In genomic region chr9:119976704-119977556, GRCm38 (mm10) we compare ENCODE assay signal across 10 mouse cellular contexts. TPM values are rescaled to one million over a fixed set of nuclear protein-coding genes. Genes with fewer than 3 reads are reported as not detected.
DNase-seq lines count a peak whose midpoint lies in the region; ATAC-seq and TF ChIP-seq lines count a peak whose summit lies in the region.
"Had no signal": no experiment of that assay in that cellular context is flagged by ENCODE, and none has a peak within 500 bp of the region (broad histone marks: within the 10 kb centered on the region; RNA-seq: fewer than 3 reads in every experiment).

No protein-coding gene starts in this region.

- no peak for TF ChIP-seq CTCF in heart, adult 2 months (IDR thresholded peaks at IDR 0.05)

- DNase-seq in heart, adult 2 months: no peak
- DNase-seq in testis, postnatal 10 days (ENCODE audit: low spot score): peak; percentile 40
- DNase-seq in testis, postnatal 14 days (ENCODE audit: low spot score): no peak
- DNase-seq in gastrocnemius, postnatal 14 days: no peak
- DNase-seq in layer of hippocampus, adult 8-10 months (ENCODE audit: low spot score in 2 of 2): no peak
- DNase-seq in layer of hippocampus, postnatal 25 days (ENCODE audit: extremely low spot score in 1 of 2, low spot score in 1 of 2): no peak

- TF ChIP-seq POLR2A in heart, adult 2 months (IDR thresholded peaks at IDR 0.05; ENCODE audit: insufficient read depth, low read depth, low read length): no peak

- WGBS in heart, embryonic 12.5 days: 19% methylated on average over 17 of the region's 17 CpGs
- WGBS in heart, adult 2 months: 28% methylated on average over 17 of the region's 17 CpGs
- 10% methylated on average over 17 of the region's 17 CpGs for WGBS in liver, embryonic 15.5 days (ENCODE audit: insufficient replicate concordance)

- no peak overlapping the region for H3K4me3 ChIP-seq in heart, embryonic 12.5 days
- H3K4me3 ChIP-seq in heart, adult 2 months: no peak overlapping the region
- peak overlapping the region; percentile 18; the same call in 1 of the 2 replicates for H3K4me3 ChIP-seq in liver, embryonic 15.5 days (replicated peaks)
- H3K4me3 ChIP-seq: neural tube, embryonic 12.5 days had no signal

- H3K9ac ChIP-seq in heart, embryonic 12.5 days: peak overlapping the region; percentile 1; the same call in 1 of the 2 replicates
- H3K9ac ChIP-seq in heart, adult 2 months (ENCODE audit: low read depth, low read length): no peak overlapping the region
- H3K9ac ChIP-seq in liver, embryonic 15.5 days: no peak overlapping the region
- H3K9ac ChIP-seq: neural tube, embryonic 12.5 days had no signal

- H3K9me3 ChIP-seq in heart, embryonic 12.5 days (replicated peaks): no peaks in the 10 kb centered on the region
- H3K9me3 ChIP-seq in liver, embryonic 15.5 days (replicated peaks): no peaks in the 10 kb centered on the region
- H3K9me3 ChIP-seq: neural tube, embryonic 12.5 days had no signal

- no peak for TF ChIP-seq EP300 in heart, adult 2 months (IDR thresholded peaks at IDR 0.05; ENCODE audit: insufficient read depth, low read depth, low read length)

- no peak for ATAC-seq in heart, embryonic 12.5 days (ENCODE audit: insufficient number of reproducible peaks, low FRiP score)
- ATAC-seq in liver, embryonic 15.5 days (ENCODE audit: insufficient read depth): no peak

- H3K36me3 ChIP-seq in heart, embryonic 12.5 days: peaks cover 34% of the 10 kb centered on the region
- H3K36me3 ChIP-seq in heart, adult 2 months (ENCODE audit: control insufficient read depth, insufficient read depth, low read length): peaks cover 5% of the 10 kb centered on the region
- peaks cover 31% of the 10 kb centered on the region for H3K36me3 ChIP-seq in liver, embryonic 15.5 days (replicated peaks)
- H3K36me3 ChIP-seq: neural tube, embryonic 12.5 days had no signal

- intact Hi-C loops in heart, adult 2 months (cut with DNase I): no loop called here
- intact Hi-C loops in gastrocnemius, postnatal 14 days (cut with DNase I; ENCODE audit: low total_unique reads): no loop called here

- H3K27me3 ChIP-seq in heart, embryonic 12.5 days (replicated peaks): no peaks in the 10 kb centered on the region
- H3K27me3 ChIP-seq in heart, adult 2 months (ENCODE audit: control insufficient read depth, insufficient read depth, low read length): no peaks in the 10 kb centered on the region
- peaks cover 5% of the 10 kb centered on the region; the same call in 1 of the 2 replicates for H3K27me3 ChIP-seq in liver, embryonic 15.5 days
- H3K27me3 ChIP-seq: neural tube, embryonic 12.5 days had no signal

- 0 out of 2 replicates have a peak, but pooled peaks cover 2% of the 10 kb centered on the region for H3K79me2 ChIP-seq in heart, adult 2 months (replicated peaks; ENCODE audit: control insufficient read depth, insufficient read depth, low read length)

- H3K4me1 ChIP-seq in heart, embryonic 12.5 days (replicated peaks): peaks cover 56% of the 10 kb centered on the region
- H3K4me1 ChIP-seq in heart, adult 2 months (ENCODE audit: control insufficient read depth, insufficient read depth, low read length): peaks cover 42% of the 10 kb centered on the region
- H3K4me1 ChIP-seq in liver, embryonic 15.5 days (replicated peaks): peaks cover 53% of the 10 kb centered on the region

- H3K27ac ChIP-seq in heart, embryonic 12.5 days (ENCODE audit: poor library complexity, severe bottlenecking): peak overlapping the region; percentile 79
- H3K27ac ChIP-seq in heart, adult 2 months: no peak overlapping the region; the same call in 1 of the 2 replicates
- H3K27ac ChIP-seq in liver, embryonic 15.5 days (replicated peaks): peak overlapping the region; percentile 48; the same call in 1 of the 2 replicates
- H3K27ac ChIP-seq: neural tube, embryonic 12.5 days had no signal

- peak overlapping the region; percentile 41 for H3K4me2 ChIP-seq in heart, embryonic 12.5 days
- H3K4me2 ChIP-seq in liver, embryonic 15.5 days: peak overlapping the region; percentile 44
- H3K4me2 ChIP-seq: neural tube, embryonic 12.5 days had no signal

RNA-seq across cellular contexts. Expression of gene Csrnp1, which starts 7.5 kb away (rescaled TPM):
- polyA plus RNA-seq in heart, embryonic 12.5 days (2016; fragmentation: Nextera tagmentation; extraction: Ambion mirVana): 8.2 TPM in 2 replicates
- 10 to 100 TPM; 21.1 to 21.6 TPM for total RNA-seq in heart, adult 2 months (2021)
- 23.6 and 28.7 TPM in 2 replicates for polyA plus RNA-seq in heart, adult 2 months (2012; rRNA removed)
- 2.0 and 2.8 TPM in 2 replicates for polyA plus RNA-seq in liver, embryonic 15.5 days (2015; fragmentation: Nextera tagmentation; extraction: Ambion mirVana)
- total RNA-seq in gastrocnemius, postnatal 14 days (2021): 1 to 10 TPM; 1.9 to 2.5 TPM
- 10 to 100 TPM; 12.1 to 24.1 (median 14.6) TPM for total RNA-seq in layer of hippocampus, adult 8-10 months (2022)
- 10 to 100 TPM; 14.5 to 15.9 TPM for total RNA-seq in layer of hippocampus, postnatal 25 days (2021)

RNA-seq across cellular contexts. Expression of gene Ttc21a, which starts 39.5 kb away (rescaled TPM):
- 0.23 and 0.53 TPM in 2 replicates for polyA plus RNA-seq in heart, embryonic 12.5 days (2016; fragmentation: Nextera tagmentation; extraction: Ambion mirVana)
- not detected for total RNA-seq in heart, adult 2 months (2021)
- 0.70 TPM in 1 of 2 replicates, not detected in the other for polyA plus RNA-seq in heart, adult 2 months (2012; rRNA removed)
- 0.14 and 0.22 TPM in 2 replicates for polyA plus RNA-seq in liver, embryonic 15.5 days (2015; fragmentation: Nextera tagmentation; extraction: Ambion mirVana)
- total RNA-seq in gastrocnemius, postnatal 14 days (2021): not detected
- total RNA-seq in layer of hippocampus, adult 8-10 months (2022): 1 to 10 TPM; 1.2 to 2.8 (median 1.4) TPM
- 1 to 10 TPM in 1 of 2 experiments, under 1 TPM in 1; 0.71 to 1.3 TPM for total RNA-seq in layer of hippocampus, postnatal 25 days (2021)

RNA-seq across cellular contexts. Expression of gene Gorasp1, which starts 39.6 kb away (rescaled TPM):
- polyA plus RNA-seq in heart, embryonic 12.5 days (2016; fragmentation: Nextera tagmentation; extraction: Ambion mirVana): 21.7 and 21.8 TPM in 2 replicates
- total RNA-seq in heart, adult 2 months (2021): 10 to 100 TPM; 32.2 to 35.9 TPM
- polyA plus RNA-seq in heart, adult 2 months (2012; rRNA removed): 16.8 and 25.0 TPM in 2 replicates
- polyA plus RNA-seq in liver, embryonic 15.5 days (2015; fragmentation: Nextera tagmentation; extraction: Ambion mirVana): 9.9 and 11.4 TPM in 2 replicates
- 10 to 100 TPM; 16.9 to 17.7 TPM for total RNA-seq in gastrocnemius, postnatal 14 days (2021)
- 10 to 100 TPM; 30.5 to 35.7 (median 34.1) TPM for total RNA-seq in layer of hippocampus, adult 8-10 months (2022)
- 10 to 100 TPM; 35.4 to 37.9 TPM for total RNA-seq in layer of hippocampus, postnatal 25 days (2021)

RNA-seq across cellular contexts. Expression of gene Xirp1, which starts 46.5 kb away (rescaled TPM):
- polyA plus RNA-seq in heart, embryonic 12.5 days (2016; fragmentation: Nextera tagmentation; extraction: Ambion mirVana): 82.9 and 92.6 TPM in 2 replicates
- 100 to 1,000 TPM; 118 to 133 TPM for total RNA-seq in heart, adult 2 months (2021)
- polyA plus RNA-seq in heart, adult 2 months (2012; rRNA removed): 55.5 and 72.8 TPM in 2 replicates
- 0.17 and 0.43 TPM in 2 replicates for polyA plus RNA-seq in liver, embryonic 15.5 days (2015; fragmentation: Nextera tagmentation; extraction: Ambion mirVana)
- 100 to 1,000 TPM in 1 of 2 experiments, 10 to 100 TPM in 1; 47.9 to 100 TPM for total RNA-seq in gastrocnemius, postnatal 14 days (2021)
- under 1 TPM; 0.06 to 0.25 (median 0.10) TPM for total RNA-seq in layer of hippocampus, adult 8-10 months (2022)
- under 1 TPM; 0.07 to 0.19 TPM for total RNA-seq in layer of hippocampus, postnatal 25 days (2021)
- total RNA-seq: hematopoietic stem cell, adult 5-6 weeks had no signal
